Mouse (Mus musculus) cerebellum, postnatal 14 days (tissue): Measurements from ENCODE around the gene Zfp93.

Experiments
- DNase-seq, 2 experiments: peaks; one replicate each; pipeline ENCODE4 v3.0.0; 2021; ENCODE audit warnings: mixed read lengths in 2 of 2

Zfp93 gene

DNA sequence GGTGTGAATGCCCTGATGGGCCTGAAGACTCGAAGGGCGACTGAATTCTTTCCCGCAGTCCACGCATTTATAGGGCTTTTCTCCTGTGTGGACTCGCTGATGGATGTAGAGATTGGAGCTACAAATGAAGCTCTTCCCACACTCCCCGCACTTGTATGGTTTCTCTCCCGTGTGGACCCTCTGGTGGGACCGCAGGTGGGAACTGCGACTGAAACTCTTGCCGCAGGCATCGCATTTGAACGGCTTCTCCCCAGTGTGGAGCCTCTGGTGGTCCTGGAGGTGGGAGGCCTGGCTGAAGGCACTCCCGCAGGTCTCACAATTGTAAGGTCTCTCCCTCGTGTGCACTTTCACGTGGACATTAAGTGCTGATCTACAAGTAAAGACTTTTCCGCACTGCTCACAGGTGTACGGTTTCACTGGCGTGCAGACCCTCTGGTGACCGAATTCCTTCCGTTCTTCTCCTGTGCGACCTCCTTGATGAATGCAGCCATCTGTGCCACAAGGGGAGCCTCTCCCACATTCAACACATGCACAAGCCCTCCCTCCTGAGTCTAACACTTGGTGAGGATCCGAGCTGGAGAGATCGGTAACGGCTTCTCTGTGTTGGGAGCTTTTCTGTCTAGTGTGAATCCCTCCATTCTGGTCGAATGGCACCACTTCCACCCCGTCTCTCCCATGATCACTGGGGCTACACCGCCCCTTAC, 21.3 kb downstream of the Zfp93 start:
- DNase-seq, result no peak

DNA sequence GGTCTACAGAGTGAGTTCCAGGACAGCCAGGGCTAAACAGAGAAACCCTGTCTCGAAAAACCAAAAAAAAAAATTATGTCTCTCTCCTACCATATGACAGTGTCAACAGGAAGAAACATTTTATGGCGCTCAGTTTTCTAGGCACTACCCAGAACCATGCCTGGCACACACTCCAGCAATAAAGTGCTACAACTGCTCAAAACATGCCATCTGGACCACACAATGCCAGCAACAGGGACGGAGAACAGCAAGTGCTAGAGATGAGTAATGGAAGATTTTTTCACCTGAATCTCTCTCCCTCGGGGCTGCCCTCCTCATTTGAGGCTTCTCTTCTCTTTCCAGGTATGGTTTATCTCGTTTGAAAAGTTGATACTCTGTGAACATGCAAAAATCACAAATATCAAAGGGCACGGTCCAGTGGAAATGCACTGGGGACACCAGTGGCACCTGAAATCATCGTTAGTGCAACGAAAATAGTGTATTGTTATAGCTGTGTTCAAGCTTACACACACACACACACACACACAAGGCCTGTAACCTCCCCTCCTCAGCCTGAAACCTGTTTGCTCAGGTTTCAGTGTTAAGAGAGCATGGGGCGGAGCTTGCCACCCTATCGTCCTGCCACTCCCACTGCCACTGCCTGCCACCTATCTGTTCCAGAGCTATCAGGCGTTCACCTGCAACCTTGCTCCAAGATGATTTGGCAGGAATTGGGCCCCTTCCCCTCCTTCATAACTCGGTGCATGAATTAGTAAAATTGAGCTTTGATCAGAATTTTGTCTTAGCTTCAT, 23.0 kb downstream of the Zfp93 start:
- no peak for DNase-seq

DNA sequence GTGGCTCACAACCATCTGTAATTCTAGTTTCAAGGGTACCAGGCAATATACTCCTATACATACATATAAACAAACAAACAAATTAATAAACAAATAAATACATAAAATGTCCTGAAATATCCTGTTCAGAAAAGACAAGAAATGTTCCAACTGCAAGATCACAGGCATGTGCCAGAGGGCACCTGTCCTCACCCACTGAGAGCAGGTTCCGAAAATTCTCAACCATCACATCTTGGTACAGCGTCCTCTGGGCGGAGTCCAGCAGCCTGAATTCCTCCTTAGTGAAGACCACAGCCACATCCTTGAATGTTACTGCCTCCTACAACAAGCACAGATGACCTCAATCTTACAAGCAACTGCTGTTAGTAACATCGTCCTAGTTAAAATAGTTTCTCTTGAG, 24.5 kb downstream of the Zfp93 start:
- DNase-seq, result no peak

DNA sequence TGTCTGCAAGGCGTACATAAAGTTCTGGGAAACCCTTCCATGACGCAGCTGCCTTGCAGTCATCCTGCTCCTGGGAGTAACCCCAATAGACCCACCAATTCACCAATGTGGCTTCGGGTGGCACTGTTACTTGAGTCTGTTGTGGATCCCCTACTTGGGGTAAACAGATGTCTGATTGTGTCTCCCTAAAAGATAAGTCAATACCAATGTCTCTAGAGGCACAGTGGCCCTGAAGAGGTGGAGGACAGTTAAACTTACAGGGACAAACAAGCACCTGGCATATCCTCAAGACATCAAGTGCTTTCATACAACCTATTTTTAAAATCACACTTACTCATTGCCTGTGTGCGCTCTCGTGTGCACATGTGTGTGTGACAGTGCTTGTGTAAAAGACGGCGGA, 25.2 kb downstream of the Zfp93 start:
- no peak for DNase-seq

DNA sequence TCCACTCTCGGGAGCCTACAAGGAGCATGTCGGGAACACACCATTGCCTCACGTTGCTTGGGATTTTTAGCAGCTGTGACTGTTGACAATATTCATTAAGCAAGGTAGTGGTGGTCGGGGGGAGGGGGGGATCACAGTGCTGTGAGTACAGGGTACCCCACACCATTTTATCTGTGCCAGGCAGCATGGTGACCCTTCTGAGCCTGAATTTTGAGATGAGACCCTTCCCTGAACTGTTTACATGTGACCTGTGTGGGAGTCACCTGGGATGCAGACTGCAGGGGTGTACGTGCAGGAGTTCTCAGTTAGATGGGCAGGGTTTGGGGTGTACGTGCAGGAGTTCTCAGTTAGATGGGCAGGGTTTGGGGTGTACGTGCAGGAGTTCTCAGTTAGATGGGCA, 26.2 kb downstream of the Zfp93 start:
- DNase-seq, result no peak

DNA sequence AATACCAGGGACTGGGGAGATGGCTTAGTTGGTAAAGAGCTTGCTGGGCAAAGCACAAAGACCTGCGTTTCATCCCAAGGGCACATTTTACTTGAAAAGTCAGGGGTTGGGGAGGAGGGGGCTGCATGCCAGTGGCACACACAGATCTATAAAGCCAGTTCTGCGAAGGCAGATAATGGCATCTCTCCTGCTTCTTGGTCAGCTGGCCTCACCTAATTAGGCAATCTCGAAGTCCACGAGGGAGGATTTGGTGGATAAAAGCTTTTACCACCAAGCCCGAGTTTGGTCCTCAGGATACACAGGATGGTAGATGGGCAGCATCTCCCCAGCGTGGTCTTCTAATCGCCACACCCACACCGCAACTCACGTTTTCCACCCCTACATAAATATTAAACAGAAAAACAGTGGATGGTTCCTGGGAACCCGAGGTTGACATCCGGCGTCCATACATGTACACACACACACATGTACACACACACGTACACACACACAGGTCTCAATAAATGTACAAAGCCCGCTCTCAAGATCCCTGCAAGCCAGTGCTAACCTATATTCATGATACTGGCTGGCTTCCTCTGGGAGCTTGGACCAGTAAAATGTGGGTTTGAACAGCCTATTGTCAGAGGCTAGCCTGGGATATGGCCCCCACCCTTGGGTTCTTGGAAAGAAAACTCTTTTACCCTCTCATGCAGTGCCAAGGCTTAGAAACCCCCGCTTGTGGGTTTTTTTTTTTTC, 27.3 kb downstream of the Zfp93 start:
- no peak for DNase-seq

DNA sequence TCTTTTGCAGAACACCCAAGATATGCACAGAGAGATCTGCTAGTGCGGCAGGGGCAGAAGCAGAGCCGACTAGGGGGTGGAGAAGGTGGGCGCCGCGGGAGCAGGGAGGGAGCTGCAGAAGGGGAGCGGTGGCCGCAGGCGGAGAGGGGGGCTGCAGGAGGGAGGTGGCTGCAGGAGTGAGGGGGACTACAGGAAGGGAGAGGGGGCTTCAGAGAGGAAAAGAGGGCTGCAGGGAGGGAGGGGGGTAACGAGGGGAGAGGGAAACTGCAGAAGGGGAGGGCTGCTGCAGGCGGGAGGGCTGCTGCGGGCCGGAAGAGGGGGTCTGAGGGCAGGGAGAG, 28.4 kb downstream of the Zfp93 start:
- peak in 1 of 2 experiments; percentile 44 for DNase-seq

DNA sequence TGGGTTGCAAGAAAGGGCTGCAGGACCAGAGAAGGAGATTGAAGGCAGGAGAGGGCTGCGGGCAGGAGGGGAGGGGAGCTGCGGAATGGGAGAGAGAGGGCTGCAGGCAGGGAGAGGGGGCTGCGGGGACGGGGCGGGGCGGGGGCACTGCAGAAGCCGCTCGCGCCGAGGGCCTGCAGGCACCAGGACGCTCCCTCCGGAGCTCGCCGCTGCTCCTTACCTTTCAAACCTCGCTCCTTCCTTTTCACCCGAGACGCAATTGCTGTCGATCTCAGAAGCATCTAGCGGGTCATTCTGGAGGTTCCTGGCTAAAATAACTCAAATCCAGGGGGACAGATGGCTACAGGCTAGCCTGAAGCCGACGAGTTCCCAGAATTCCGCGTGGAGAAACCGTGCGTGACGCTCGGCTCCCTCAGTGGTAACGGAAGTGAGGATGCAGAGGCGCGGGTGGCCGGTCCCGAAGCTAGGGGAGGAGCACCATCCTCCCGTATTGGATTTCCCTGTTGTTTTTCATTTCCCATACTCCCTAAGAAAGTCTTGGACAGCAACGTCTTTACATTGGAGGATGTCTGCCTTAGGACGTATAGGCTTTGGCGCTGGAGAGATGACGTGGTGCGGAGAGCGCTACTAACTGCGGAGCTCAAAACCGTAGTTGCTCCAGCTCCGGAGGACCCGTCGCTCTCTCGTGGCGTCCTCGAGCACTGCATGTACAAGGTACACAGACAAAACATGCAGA, 28.9 kb downstream of the Zfp93 start:
- peak; percentile 89 for DNase-seq

DNA sequence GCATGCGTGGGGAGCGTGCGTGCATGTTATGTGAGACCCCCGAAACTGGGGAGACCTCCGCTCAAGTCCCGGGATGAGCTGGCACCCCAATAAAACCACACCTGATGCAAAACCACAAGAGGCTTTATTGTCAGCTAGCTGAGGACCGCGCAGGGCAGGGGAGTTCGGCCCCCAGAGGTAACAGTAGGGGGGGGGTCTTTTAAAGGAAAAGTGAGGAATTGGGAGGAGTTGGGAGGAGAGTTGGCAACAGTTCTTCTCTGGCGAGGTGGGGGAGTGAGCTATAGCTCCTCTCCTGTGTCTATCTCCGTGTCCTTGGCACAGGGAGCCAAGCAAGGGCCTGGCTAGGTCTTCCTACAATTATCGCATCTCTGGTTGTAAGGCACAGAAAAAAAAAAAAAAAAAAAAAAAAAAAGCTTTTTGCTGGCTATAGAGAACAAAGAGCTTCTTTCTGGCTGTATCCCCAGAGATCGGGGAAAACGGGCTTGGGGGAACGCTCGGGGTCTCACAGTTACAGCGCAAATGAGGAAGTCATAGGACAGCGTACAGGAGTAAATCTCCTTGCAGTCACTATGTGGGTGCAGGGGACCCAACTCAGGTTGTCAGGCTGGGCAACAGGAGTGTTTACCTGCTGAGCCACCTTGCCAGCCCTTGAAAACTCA, 29.7 kb downstream of the Zfp93 start:
- DNase-seq, result peak; percentile 68 to 69

DNA sequence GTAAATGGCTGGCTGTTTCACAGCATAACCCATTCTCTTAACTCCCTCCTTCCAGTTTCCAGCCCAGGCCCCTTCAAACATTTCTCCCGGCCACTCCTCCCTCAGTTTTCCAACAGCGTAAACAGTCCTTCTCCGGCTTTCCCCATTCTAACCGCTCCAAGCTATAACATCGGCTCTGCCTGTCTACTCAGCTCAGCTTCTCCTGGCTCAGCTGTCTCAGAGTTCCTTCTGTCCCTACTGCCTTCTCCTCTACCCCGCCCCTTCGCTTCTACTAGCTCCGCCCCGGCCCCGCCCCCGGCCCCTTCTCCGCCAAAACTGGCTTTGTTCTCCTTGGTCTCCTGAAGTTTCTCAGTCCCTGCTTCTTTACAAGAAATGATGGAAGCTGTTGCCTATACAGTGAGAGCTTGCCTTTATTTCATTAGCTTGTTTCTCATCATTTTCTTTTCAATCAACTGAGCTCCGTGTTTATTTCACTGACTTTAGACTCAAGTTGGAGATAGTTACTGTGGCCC, 30.6 kb downstream of the Zfp93 start, which contains the start of gene Zfp61:
Gene Zfp61, minus strand, starts transcription at position 462 of the 512 bp plus-strand sequence.
- DNase-seq, result peak; percentile 53 to 59

DNA sequence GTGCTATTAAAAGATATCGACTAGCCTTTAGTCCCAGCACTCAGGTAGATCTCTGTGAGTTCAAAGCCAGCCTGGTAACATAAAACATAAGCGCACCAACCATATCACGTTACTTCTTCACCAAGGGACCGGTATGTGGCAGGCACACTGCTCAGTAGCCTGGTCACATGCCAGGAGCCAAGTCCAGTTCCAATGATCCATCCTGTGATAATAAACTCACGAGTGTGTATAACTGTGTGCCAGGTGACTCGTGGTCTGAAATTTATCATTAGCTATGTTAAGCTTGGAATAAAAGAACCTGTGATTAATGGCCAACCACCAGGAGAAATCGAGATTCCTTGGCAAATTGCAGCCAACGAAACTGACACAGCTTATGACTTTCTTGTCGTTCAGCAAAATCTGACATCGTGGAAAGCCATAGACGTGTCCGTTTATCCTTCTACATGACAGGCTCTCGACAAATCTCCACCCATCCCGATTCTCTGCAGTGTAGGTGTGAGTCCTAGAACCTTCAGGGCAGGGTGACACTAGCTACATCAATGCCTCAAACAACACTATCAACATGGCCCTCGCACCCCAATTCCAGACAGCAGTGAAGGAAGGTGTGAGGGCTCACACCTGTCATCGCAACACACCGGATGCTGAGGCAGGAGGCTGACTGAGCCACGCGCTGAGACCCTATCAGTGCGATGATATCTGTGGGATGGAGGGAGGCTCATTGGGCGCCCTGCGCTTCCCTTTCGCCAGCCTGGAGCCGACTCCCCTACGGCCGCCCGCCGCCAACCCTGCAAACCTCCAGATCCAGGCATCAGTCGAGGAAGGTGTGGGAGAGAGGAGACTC, 45.7 kb downstream of the Zfp93 start:
- DNase-seq, result peak; percentile 35 to 57

DNA sequence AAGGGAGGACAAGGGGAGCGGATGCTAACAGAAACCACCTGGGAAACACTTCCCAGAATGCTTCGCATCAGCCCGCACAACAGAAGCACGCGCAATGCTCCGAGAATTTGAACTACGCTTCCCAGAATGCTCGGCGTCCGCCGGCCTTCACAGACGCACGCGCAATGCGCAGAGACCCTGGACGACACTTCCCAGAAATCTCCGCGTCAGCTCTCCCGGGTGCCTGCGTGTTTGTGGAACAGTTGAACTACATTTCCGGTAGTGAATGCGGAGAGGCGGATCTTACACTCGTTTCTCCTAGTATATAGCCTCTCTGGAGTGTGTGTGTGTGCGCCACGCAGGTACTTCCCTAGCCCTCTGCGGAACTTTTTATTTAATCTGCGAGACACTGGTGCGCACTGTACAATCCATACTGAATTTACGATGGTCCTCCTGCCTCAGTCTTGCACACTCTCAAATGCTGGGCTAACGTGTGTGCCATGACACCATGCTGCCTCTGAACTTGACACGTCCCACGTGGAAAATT, 46.4 kb downstream of the Zfp93 start, which contains the start of gene Zfp94:
Gene Zfp94, minus strand, starts transcription at position 100 of the 526 bp plus-strand sequence.
- peak; percentile 94 to 96 for DNase-seq

DNA sequence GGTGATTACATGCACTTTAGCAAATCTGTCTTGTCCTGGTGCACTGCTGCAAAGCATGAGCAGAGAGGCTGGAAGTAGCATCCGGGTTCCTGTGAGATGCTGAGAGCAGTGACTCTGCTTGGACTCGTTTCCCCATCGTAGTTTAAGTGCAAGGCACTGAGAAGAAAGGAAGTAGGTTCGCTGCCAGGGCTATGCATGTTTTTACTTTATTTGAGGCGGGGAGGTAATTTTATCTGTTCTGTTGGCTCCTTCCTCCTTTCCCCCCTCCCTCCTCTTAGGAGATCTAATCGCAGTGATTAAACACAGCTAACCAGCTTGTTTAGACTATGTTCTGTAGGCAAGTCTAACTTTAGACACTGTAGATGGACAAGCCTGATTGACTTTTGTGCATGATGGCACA, 48.7 kb downstream of the Zfp93 start:
- DNase-seq, result no peak

DNA sequence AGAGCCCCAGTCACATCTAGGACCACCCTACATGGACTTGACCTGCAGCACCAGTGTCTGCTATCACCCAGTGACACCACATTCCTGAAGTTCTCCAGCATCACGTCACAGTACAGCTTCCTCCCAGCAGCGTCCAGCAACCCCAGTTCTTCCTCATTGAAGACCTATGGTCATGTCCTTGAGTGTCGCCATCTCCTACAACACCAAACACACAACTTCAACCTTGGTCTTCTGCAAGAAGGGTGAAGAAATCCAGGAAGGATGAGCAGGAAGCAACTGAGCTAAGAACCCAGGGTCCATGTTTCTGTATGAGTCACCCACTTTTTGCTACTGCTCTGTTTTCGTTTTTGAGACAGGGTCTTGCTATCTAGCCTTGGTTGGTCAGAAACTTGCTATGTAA, 52.4 kb downstream of the Zfp93 start:
- DNase-seq, result no peak

DNA sequence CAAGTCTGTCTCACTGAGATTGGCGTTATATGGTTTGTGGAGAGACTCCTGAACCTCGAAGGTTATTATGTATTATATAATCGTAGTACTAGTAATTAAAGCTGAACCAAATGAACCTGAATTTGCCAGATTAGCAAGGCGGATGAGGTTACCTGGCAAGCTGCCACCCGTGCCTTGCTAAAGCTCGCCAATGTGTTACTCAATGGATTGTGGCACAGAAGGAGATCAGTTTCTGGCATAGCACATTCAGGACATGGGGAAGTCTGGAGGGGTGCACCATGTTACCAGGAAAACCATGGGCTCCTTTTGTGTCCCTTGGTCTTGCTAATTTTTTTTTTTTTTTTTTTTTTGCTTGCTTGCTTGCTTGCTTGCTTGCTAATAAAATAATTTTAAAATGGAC, 55.0 kb downstream of the Zfp93 start:
- DNase-seq, result peak; percentile 30 to 65

DNA sequence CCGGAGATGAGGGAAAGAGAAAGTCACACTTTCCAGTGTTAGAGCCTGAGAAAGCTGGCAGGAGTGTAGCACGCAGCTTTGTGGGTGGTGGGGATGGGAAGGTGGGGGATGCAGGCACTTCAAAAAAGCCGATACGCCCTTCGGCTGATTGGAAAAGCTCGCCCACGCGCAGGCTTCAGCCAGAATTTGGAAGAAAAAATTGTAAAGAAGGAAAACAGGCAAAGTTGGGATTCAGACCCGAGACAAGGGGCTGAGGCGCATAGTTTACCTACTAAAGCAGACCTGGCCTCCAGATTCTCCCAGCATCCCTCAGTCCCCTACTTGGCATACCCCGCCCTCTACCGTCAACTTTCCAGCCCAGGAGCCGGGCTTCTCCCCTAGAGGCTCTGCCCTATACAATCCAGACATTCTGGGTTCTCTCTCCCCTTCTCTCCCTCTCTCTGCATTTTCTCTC, 55.5 kb downstream of the Zfp93 start:
- DNase-seq, result no peak

DNA sequence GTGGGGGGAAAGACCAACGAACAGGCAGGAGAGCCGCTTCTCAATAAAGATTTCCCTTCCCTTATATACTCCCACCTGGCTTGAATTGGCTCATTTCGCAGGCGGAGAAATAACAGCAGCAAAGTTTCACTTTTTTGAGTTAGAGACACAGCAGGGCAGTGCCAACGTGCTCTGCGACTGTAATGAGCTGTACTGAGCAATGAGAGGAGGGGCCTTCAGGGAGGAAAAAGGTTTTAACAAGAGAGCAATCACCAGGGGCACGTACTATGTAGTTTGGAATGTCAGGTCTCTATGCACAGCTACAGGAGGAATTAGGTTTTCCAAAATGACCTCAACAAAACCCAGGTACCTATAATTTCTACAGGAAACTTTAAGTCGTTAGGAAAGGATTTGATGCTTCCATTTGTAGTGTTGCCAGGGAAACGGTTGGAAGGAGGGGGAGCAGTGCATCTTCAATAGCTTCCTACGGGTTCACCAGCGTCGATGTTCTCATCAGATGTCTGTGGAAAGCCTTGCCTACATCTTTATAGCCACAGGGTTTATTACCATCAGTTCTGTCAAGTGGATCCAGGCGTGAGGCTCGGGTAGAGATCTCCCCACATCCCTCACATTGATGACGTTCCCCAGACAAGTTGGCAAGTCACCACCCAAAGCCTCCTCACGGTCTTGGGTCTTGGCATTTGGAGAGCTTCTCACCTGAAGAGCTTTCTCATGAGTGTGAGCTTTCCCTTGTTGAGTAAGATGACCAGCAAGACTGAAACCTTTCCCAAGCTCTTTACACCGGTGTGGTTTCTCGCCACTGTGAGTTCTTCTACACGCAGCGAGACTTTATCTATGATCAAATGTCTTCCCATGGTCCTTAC, 56.3 kb downstream of the Zfp93 start:
- no peak for DNase-seq
